Mouse (Mus musculus) bone marrow, adult 2 months (tissue): ENCODE results near the gene Unc93b1.

Experiments used
- CTCF ChIP-seq: fragments of 200-500 bp; IDR thresholded peaks from 2 replicates; pipeline ENCODE4 v1.5.1; 2011; ENCODE audit warnings: low read length, control low read depth; ENCODE audit not compliant: control insufficient read depth, insufficient read depth
- POLR2A ChIP-seq: fragments of 200-500 bp; IDR thresholded peaks from 2 replicates; pipeline ENCODE4 v1.6.1; 2011; ENCODE audit warnings: low read depth, mild to moderate bottlenecking, control low read depth, low read length, borderline replicate concordance; ENCODE audit not compliant: control insufficient read depth

DNA sequence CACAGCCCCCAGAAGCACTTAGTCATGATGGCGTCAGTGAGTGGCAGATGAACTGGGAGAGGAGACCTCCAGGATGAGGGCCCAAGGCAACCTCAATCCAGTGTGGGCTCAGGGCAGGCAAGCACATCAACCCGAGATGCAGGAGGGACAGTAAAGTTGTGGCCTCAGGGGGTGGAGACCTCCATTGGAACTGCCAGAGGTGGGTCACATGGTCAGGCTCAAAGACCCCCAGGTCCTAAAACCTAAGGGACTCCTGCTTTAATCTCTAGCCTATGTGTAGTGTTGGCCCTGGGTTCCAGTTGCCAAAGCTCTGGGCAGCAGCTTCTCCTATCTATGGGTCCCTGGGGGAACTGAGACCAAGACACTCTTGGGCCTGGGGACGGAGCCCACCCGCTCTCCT is 6.2 kb upstream of the Unc93b1 start:
- no peak for TF ChIP-seq CTCF
- no peak for TF ChIP-seq POLR2A
